Mouse (Mus musculus) MEL (cell line): ENCODE measurements at regions not wholly inside any gene's neighbourhood (a gene's known extent, or its start where the extent isn't known, plus 50 kb on each side); places are given as distances from the start of the nearest gene placed in this dataset.

Source experiments
- DNase-seq: peaks from one replicate; pipeline ENCODE4 v3.0.0; 2011; ENCODE audit warnings: low read depth, low spot score
- H3K27ac ChIP-seq: 2 replicates; pipeline ENCODE4 v1.5.1; 2012; ENCODE audit warnings: low read depth, mild to moderate bottlenecking, control low read depth, low read length, moderate library complexity; ENCODE audit not compliant: control insufficient read depth
- H3K27me3 ChIP-seq, 2 experiments: fragments of 150-350 bp in 1 of 2; sonication (generic) in 1 of 2; 2 replicates each; pipeline ENCODE4 v1.6.1; 2012; ENCODE audit warnings: low read length in 2 of 2, mild to moderate bottlenecking in 2 of 2, improper control_type of control experiment in 1 of 2, moderate library complexity in 1 of 2; ENCODE audit not compliant: insufficient read depth in 2 of 2, control insufficient read depth in 1 of 2
- H3K36me3 ChIP-seq, 2 experiments: 2 replicates each; pipeline ENCODE4 v1.6.1; 2012 to 2014; ENCODE audit warnings: low read length in 2 of 2, improper control_type of control experiment in 1 of 2, inconsistent platforms in 1 of 2, mild to moderate bottlenecking in 1 of 2; ENCODE audit not compliant: insufficient read depth in 2 of 2, control insufficient read depth in 1 of 2
- H3K4me1 ChIP-seq, 2 experiments: fragments of 150-350 bp in 1 of 2; sonication (generic) in 1 of 2; 2 replicates each; pipeline ENCODE4 v1.6.1; 2012; ENCODE audit warnings: low read length in 2 of 2, improper control_type of control experiment in 1 of 2, mild to moderate bottlenecking in 1 of 2; ENCODE audit not compliant: insufficient read depth in 2 of 2, control insufficient read depth in 1 of 2
- H3K4me3 ChIP-seq, 2 experiments: fragments of 150-350 bp in 1 of 2; sonication (generic) in 1 of 2; 2 replicates each; pipeline ENCODE4 v1.5.1; 2012; ENCODE audit warnings: low read depth in 2 of 2, low read length in 2 of 2, mild to moderate bottlenecking in 2 of 2, moderate library complexity in 2 of 2, control low read depth in 1 of 2, improper control_type of control experiment in 1 of 2; ENCODE audit not compliant: control insufficient read depth in 1 of 2, insufficient read depth in 1 of 2
- H3K79me2 ChIP-seq: 2 replicates; pipeline ENCODE4 v1.6.1; 2012; ENCODE audit warnings: mild to moderate bottlenecking, low read length, moderate library complexity; ENCODE audit not compliant: control insufficient read depth, poor library complexity, insufficient read depth
- H3K9ac ChIP-seq: 2 replicates; pipeline ENCODE4 v1.6.1; 2012; ENCODE audit warnings: low read depth, mild to moderate bottlenecking, control low read depth, low read length, moderate library complexity; ENCODE audit not compliant: control insufficient read depth, poor library complexity, severe bottlenecking
- H3K9me3 ChIP-seq: fragments of 150-350 bp; sonication (generic); replicated peaks from 2 replicates; pipeline ENCODE4 v1.6.1; 2012; ENCODE audit warnings: mild to moderate bottlenecking, low read length, improper control_type of control experiment, moderate library complexity; ENCODE audit not compliant: insufficient read depth
- CHD2 ChIP-seq: IDR thresholded peaks from 2 replicates; pipeline ENCODE4 v1.6.1; 2011; ENCODE audit warnings: low read length, improper control_type of control experiment
- CTCF ChIP-seq, 3 experiments: IDR thresholded peaks in 2 of 3; conservative IDR thresholded peaks in 1 of 3; 2 replicates each; pipeline ENCODE4 v1.5.1; 2011 to 2012; ENCODE audit warnings: low read length in 3 of 3, low read depth in 2 of 3, mild to moderate bottlenecking in 2 of 3, improper control_type of control experiment in 1 of 3, inconsistent platforms in 1 of 3, mixed read lengths in 1 of 3, moderate library complexity in 1 of 3; ENCODE audit not compliant: control insufficient read depth in 1 of 3, insufficient read depth in 1 of 3, poor library complexity in 1 of 3, severe bottlenecking in 1 of 3
- ELF1 ChIP-seq: IDR thresholded peaks from 2 replicates; pipeline ENCODE4 v1.6.1; 2014; ENCODE audit warnings: low read depth, mild to moderate bottlenecking, inconsistent platforms, low read length, improper control_type of control experiment, moderate library complexity
- EP300 ChIP-seq, 2 experiments: IDR thresholded peaks; 2 replicates each; pipeline ENCODE4 v1.6.1; 2011; ENCODE audit warnings: improper control_type of control experiment in 2 of 2, low read length in 2 of 2, low read depth in 1 of 2, mild to moderate bottlenecking in 1 of 2
- GATA1 ChIP-seq: IDR thresholded peaks from 2 replicates; pipeline ENCODE4 v1.6.1; 2011; ENCODE audit warnings: low read depth, low read length, improper control_type of control experiment
- HCFC1 ChIP-seq: IDR thresholded peaks from 2 replicates; pipeline ENCODE4 v1.6.1; 2012; ENCODE audit warnings: low read depth, mild to moderate bottlenecking, inconsistent platforms, low read length, improper control_type of control experiment, moderate library complexity
- MAFK ChIP-seq: IDR thresholded peaks from 2 replicates; pipeline ENCODE4 v1.6.1; 2011; ENCODE audit warnings: low read depth, mild to moderate bottlenecking, low read length, improper control_type of control experiment, borderline replicate concordance
- MAZ ChIP-seq: IDR thresholded peaks from 2 replicates; pipeline ENCODE4 v1.6.1; 2012; ENCODE audit warnings: low read depth, mild to moderate bottlenecking, inconsistent platforms, low read length, improper control_type of control experiment
- MXI1 ChIP-seq: IDR thresholded peaks from 2 replicates; pipeline ENCODE4 v1.6.1; 2011; ENCODE audit warnings: mild to moderate bottlenecking, low read depth, low read length, improper control_type of control experiment
- MYB ChIP-seq: IDR thresholded peaks from 2 replicates; pipeline ENCODE4 v1.6.1; 2011; ENCODE audit warnings: mild to moderate bottlenecking, low read depth, low read length, improper control_type of control experiment
- MYC ChIP-seq: IDR thresholded peaks from 2 replicates; pipeline ENCODE4 v1.6.1; 2011; ENCODE audit warnings: low read depth, mild to moderate bottlenecking, low read length, improper control_type of control experiment, moderate library complexity
- POLR2AphosphoS5 ChIP-seq: IDR thresholded peaks from 2 replicates; pipeline ENCODE4 v1.6.1; 2012; ENCODE audit warnings: low read depth, borderline replicate concordance, mild to moderate bottlenecking, inconsistent platforms, low read length, moderate library complexity, mixed read lengths
- RAD21 ChIP-seq: IDR thresholded peaks from 2 replicates; pipeline ENCODE4 v1.6.1; 2011; ENCODE audit warnings: mild to moderate bottlenecking, low read depth, low read length, improper control_type of control experiment
- RCOR1 ChIP-seq: IDR thresholded peaks from 2 replicates; pipeline ENCODE4 v1.6.1; 2012; ENCODE audit warnings: low read depth, mild to moderate bottlenecking, inconsistent platforms, low read length, improper control_type of control experiment
- TCF12 ChIP-seq: IDR thresholded peaks from 2 replicates; pipeline ENCODE4 v1.6.1; 2014; ENCODE audit warnings: low read depth, mild to moderate bottlenecking, inconsistent platforms, low read length, improper control_type of control experiment, moderate library complexity
- USF1 ChIP-seq: IDR thresholded peaks from 2 replicates; pipeline ENCODE4 v1.6.1; 2014; ENCODE audit warnings: low read depth, mild to moderate bottlenecking, inconsistent platforms, low read length, improper control_type of control experiment, moderate library complexity
- USF2 ChIP-seq, 2 experiments: IDR thresholded peaks; 2 replicates each; pipeline ENCODE4 v1.6.1; 2011 to 2012; ENCODE audit warnings: improper control_type of control experiment in 2 of 2, low read length in 2 of 2, borderline replicate concordance in 1 of 2, inconsistent platforms in 1 of 2, low read depth in 1 of 2, mild to moderate bottlenecking in 1 of 2; ENCODE audit not compliant: insufficient read depth in 1 of 2
- ZMIZ1 ChIP-seq: IDR thresholded peaks from 2 replicates; pipeline ENCODE4 v1.6.1; 2012; ENCODE audit warnings: low read depth, mild to moderate bottlenecking, inconsistent platforms, low read length, improper control_type of control experiment, moderate library complexity

GRCm38 (mm10) chr2:128465214-128465984 lies 125.6 kb upstream of the Spdye4c start:
- Histone ChIP-seq H3K27ac (no peak overlapping the region), H3K9ac (no peak overlapping the region), H3K4me3 (no peak overlapping the region), H3K27me3 (no peaks in the 10 kb centered on the region; a peak in 1 of 4 replicates), H3K9me3 (no peaks in the 10 kb centered on the region), H3K79me2 (no peaks in the 10 kb centered on the region), H3K4me1 (no peaks in the 10 kb centered on the region), H3K36me3 (no peaks in the 10 kb centered on the region)
- DNase-seq, result no peak
- TF ChIP-seq TCF12 (no peak), HCFC1 (no peak), RAD21 (no peak), EP300 (IDR thresholded peaks at IDR 0.05; ENCODE audit: low read depth in 1 of 2, low read length in 2 of 2) (no peak), MAFK (no peak), CTCF (IDR thresholded peaks at IDR 0.05 in 2 of 3, conservative IDR thresholded peaks at IDR 0.05 in 1 of 3; ENCODE audit: control insufficient read depth in 1 of 3, insufficient read depth in 1 of 3, low read depth in 2 of 3, low read length in 3 of 3, poor library complexity in 1 of 3, severe bottlenecking in 1 of 3) (no peak), ELF1 (no peak), MXI1 (no peak), RCOR1 (no peak), ZMIZ1 (no peak), GATA1 (no peak), POLR2AphosphoS5 (no peak), MYC (no peak), MAZ (no peak)

GRCm38 (mm10) chr2:128467490-128468245 lies 123.3 kb upstream of the Spdye4c start:
- H3K27me3 ChIP-seq, result no peaks in the 10 kb centered on the region; a peak in 2 of 4 replicates
- TF ChIP-seq MAZ (no peak), GATA1 (no peak), RCOR1 (no peak), CHD2 (no peak), MYC (no peak), USF2 (IDR thresholded peaks at IDR 0.05; ENCODE audit: borderline replicate concordance in 1 of 2, insufficient read depth in 1 of 2, low read depth in 1 of 2, low read length in 2 of 2) (no peak), MYB (no peak), TCF12 (no peak), USF1 (no peak)
- TF ChIP-seq, all 39 proteins: peak for 0
- Histone ChIP-seq H3K4me3 (no peak overlapping the region), H3K4me1 (no peaks in the 10 kb centered on the region), H3K9ac (no peak overlapping the region), H3K36me3 (no peaks in the 10 kb centered on the region), H3K79me2 (no peaks in the 10 kb centered on the region), H3K9me3 (no peaks in the 10 kb centered on the region), H3K27ac (no peak overlapping the region)
- no peak for DNase-seq
